Mouse (Mus musculus): Measurements from ENCODE around the gene Maip1. TPM values are rescaled to one million over a fixed set of nuclear protein-coding genes. Genes with fewer than 3 reads are reported as not detected.

Maip1 gene
- 11.1 and 12.6 TPM in 2 replicates for polyA plus RNA-seq (2015; fragmentation: Nextera tagmentation; extraction: Ambion mirVana)

GRCm38 (mm10) chr1:57406187-57407151 is at the start of gene Maip1, which contains the start of gene Tyw5:
Gene Maip1 (plus strand): TSS chr1:57406328.
Gene Tyw5 (minus strand): TSS chr1:57407101.
- Histone ChIP-seq H3K27ac (peak within 1 kb of the TSS; percentile 92), H3K4me3 (replicated peaks) (peak within 1 kb of the TSS; percentile 89), H3K9me3 (replicated peaks) (no peaks in the 10 kb centered on the region), H3K4me2 (peak within 1 kb of the TSS; percentile 84), H3K9ac (peak within 1 kb of the TSS; percentile 91), H3K27me3 (no peaks in the 10 kb centered on the region), H3K4me1 (replicated peaks) (peaks cover 32% of the 10 kb centered on the region), H3K36me3 (0 out of 2 replicates have a peak, but pooled peaks cover 2% of the 10 kb centered on the region)
- DNase-seq (peak; percentile 68), ATAC-seq (ENCODE audit: low read depth) (peak; percentile 85)
- under 1% methylated on average over 72 of the region's 72 CpGs for WGBS (ENCODE audit: insufficient replicate concordance)

GRCm38 (mm10) chr1:57358546-57358945 is 47.6 kb upstream of the Maip1 start:
- H3K9ac ChIP-seq, result no peak overlapping the region
- no peaks in the 10 kb centered on the region for H3K4me1 ChIP-seq (replicated peaks)
- 80% methylated on average over 5 of the region's 5 CpGs for WGBS (ENCODE audit: insufficient replicate concordance)
- DNase-seq (no peak), ATAC-seq (ENCODE audit: low read depth) (no peak)
- no peak overlapping the region for H3K4me2 ChIP-seq
- no peak overlapping the region for H3K4me3 ChIP-seq (replicated peaks)
- no peak overlapping the region for H3K27ac ChIP-seq
- no peaks in the 10 kb centered on the region for H3K36me3 ChIP-seq
- H3K9me3 ChIP-seq (replicated peaks), result no peaks in the 10 kb centered on the region
- no peaks in the 10 kb centered on the region for H3K27me3 ChIP-seq

GRCm38 (mm10) chr1:57367446-57367845 is 38.7 kb upstream of the Maip1 start:
- DNase-seq, result no peak
- ATAC-seq (ENCODE audit: low read depth), result no peak
- H3K27ac ChIP-seq, result no peak overlapping the region
- H3K36me3 ChIP-seq, result no peaks in the 10 kb centered on the region
- H3K4me1 ChIP-seq (replicated peaks), result no peaks in the 10 kb centered on the region
- H3K9ac ChIP-seq, result no peak overlapping the region
- no peak overlapping the region for H3K4me3 ChIP-seq (replicated peaks)
- no peaks in the 10 kb centered on the region for H3K27me3 ChIP-seq
- 73% methylated on average over 3 of the region's 3 CpGs for WGBS (ENCODE audit: insufficient replicate concordance)
- H3K4me2 ChIP-seq, result no peak overlapping the region
- H3K9me3 ChIP-seq (replicated peaks), result no peaks in the 10 kb centered on the region

GRCm38 (mm10) chr1:57369111-57369510 is 37.0 kb upstream of the Maip1 start:
- H3K27ac ChIP-seq, result no peak overlapping the region
- H3K9me3 ChIP-seq (replicated peaks), result no peaks in the 10 kb centered on the region

GRCm38 (mm10) chr1:57370451-57370850 is 35.7 kb upstream of the Maip1 start:
- 51% methylated on average over 4 of the region's 4 CpGs for WGBS (ENCODE audit: insufficient replicate concordance)
- no peaks in the 10 kb centered on the region for H3K27me3 ChIP-seq
- H3K4me2 ChIP-seq, result no peak overlapping the region
- H3K9ac ChIP-seq, result no peak overlapping the region
- no peak for ATAC-seq (ENCODE audit: low read depth)
- no peak for DNase-seq
- no peaks in the 10 kb centered on the region for H3K9me3 ChIP-seq (replicated peaks)
- no peaks in the 10 kb centered on the region for H3K4me1 ChIP-seq (replicated peaks)
- H3K4me3 ChIP-seq (replicated peaks), result no peak overlapping the region
- H3K36me3 ChIP-seq, result no peaks in the 10 kb centered on the region; the same call in 1 of the 2 replicates
- no peak overlapping the region for H3K27ac ChIP-seq

More at GRCm38 (mm10) chr1:57369111-57369510, 37.0 kb upstream of the Maip1 start:
- H3K4me2 ChIP-seq, result no peak overlapping the region
- DNase-seq (no peak), ATAC-seq (ENCODE audit: low read depth) (no peak)
- WGBS (ENCODE audit: insufficient replicate concordance), result 66% methylated on average over 4 of the region's 4 CpGs
- no peak overlapping the region for H3K9ac ChIP-seq
- H3K27me3 ChIP-seq, result no peaks in the 10 kb centered on the region
- no peaks in the 10 kb centered on the region for H3K4me1 ChIP-seq (replicated peaks)
- H3K4me3 ChIP-seq (replicated peaks), result no peak overlapping the region
- no peaks in the 10 kb centered on the region; the same call in 1 of the 2 replicates for H3K36me3 ChIP-seq

- DNase-seq (no peak), ATAC-seq (ENCODE audit: low read depth) (no peak)
- Histone ChIP-seq H3K9ac (no peak overlapping the region), H3K4me2 (no peak overlapping the region), H3K4me3 (replicated peaks) (no peak overlapping the region), H3K36me3 (no peaks in the 10 kb centered on the region; the same call in 1 of the 2 replicates), H3K27ac (no peak overlapping the region), H3K9me3 (replicated peaks) (no peaks in the 10 kb centered on the region), H3K4me1 (replicated peaks) (peaks cover 21% of the 10 kb centered on the region), H3K27me3 (no peaks in the 10 kb centered on the region)
- 78% methylated on average over 2 of the region's 2 CpGs for WGBS (ENCODE audit: insufficient replicate concordance)
These were observed 30.9 kb upstream of the Maip1 start for GRCm38 (mm10) chr1:57375276-57375675.

GRCm38 (mm10) chr1:57376806-57377205 is 29.3 kb upstream of the Maip1 start:
- Histone ChIP-seq H3K27me3 (no peaks in the 10 kb centered on the region), H3K27ac (peak overlapping the region; percentile 77), H3K36me3 (no peaks in the 10 kb centered on the region; the same call in 1 of the 2 replicates), H3K4me3 (replicated peaks) (peak overlapping the region; percentile 98), H3K4me1 (replicated peaks) (peaks cover 21% of the 10 kb centered on the region), H3K9ac (peak overlapping the region; percentile 98), H3K4me2 (peak overlapping the region; percentile 94), H3K9me3 (replicated peaks) (no peaks in the 10 kb centered on the region)
- DNase-seq (peak; percentile 2), ATAC-seq (ENCODE audit: low read depth) (no peak)
- WGBS (ENCODE audit: insufficient replicate concordance), result 44% methylated on average over 6 of the region's 6 CpGs

- no peaks in the 10 kb centered on the region for H3K27me3 ChIP-seq
- WGBS (ENCODE audit: insufficient replicate concordance), result under 1% methylated on average over 74 of the region's 81 CpGs
- H3K4me2 ChIP-seq, result peak within 1 kb of the TSS; percentile 94
- peak within 1 kb of the TSS; percentile 77 for H3K27ac ChIP-seq
- ATAC-seq (ENCODE audit: low read depth) (peak; percentile 96), DNase-seq (peak; percentile 93)
- no peaks in the 10 kb centered on the region; the same call in 1 of the 2 replicates for H3K36me3 ChIP-seq
- peak within 1 kb of the TSS; percentile 98 for H3K9ac ChIP-seq
- peaks cover 21% of the 10 kb centered on the region for H3K4me1 ChIP-seq (replicated peaks)
- H3K9me3 ChIP-seq (replicated peaks), result no peaks in the 10 kb centered on the region
- peak within 1 kb of the TSS; percentile 98 for H3K4me3 ChIP-seq (replicated peaks)
These were observed 28.5 kb upstream of the Maip1 start, which contains the start of gene 1700066M21Rik for GRCm38 (mm10) chr1:57377376-57378341. Gene 1700066M21Rik (plus strand): TSS chr1:57377620.

- Histone ChIP-seq H3K4me2 (no peak overlapping the region), H3K27ac (no peak overlapping the region), H3K27me3 (no peaks in the 10 kb centered on the region), H3K4me3 (replicated peaks) (no peak overlapping the region), H3K9ac (no peak overlapping the region), H3K36me3 (peaks cover 15% of the 10 kb centered on the region), H3K9me3 (replicated peaks) (no peaks in the 10 kb centered on the region), H3K4me1 (replicated peaks) (no peaks in the 10 kb centered on the region)
- DNase-seq, result no peak
- no peak for ATAC-seq (ENCODE audit: low read depth)
These were observed 19.6 kb upstream of the Maip1 start for GRCm38 (mm10) chr1:57386519-57386918.

GRCm38 (mm10) chr1:57387876-57388275 is 18.3 kb upstream of the Maip1 start:
- ATAC-seq (ENCODE audit: low read depth), result no peak
- Histone ChIP-seq H3K9me3 (replicated peaks) (no peaks in the 10 kb centered on the region), H3K9ac (no peak overlapping the region), H3K4me1 (replicated peaks) (0 out of 2 replicates have a peak, but pooled peaks cover 2% of the 10 kb centered on the region), H3K27ac (no peak overlapping the region), H3K4me2 (no peak overlapping the region), H3K4me3 (replicated peaks) (no peak overlapping the region), H3K27me3 (no peaks in the 10 kb centered on the region), H3K36me3 (peaks cover 16% of the 10 kb centered on the region)
- DNase-seq, result no peak
- 62% methylated on average over 2 of the region's 2 CpGs for WGBS (ENCODE audit: insufficient replicate concordance)
